Comparison of ENCODE assay signal across 15 mouse cellular contexts in genomic region chr2:14807650-14808347, GRCm38 (mm10).
DNase-seq lines count a peak whose midpoint lies in the region; ATAC-seq and TF ChIP-seq lines count a peak whose summit lies in the region.
"Had no signal": no experiment of that assay in that cellular context is flagged by ENCODE, and none has a peak within 500 bp of the region (broad histone marks: within the 10 kb centered on the region; RNA-seq: fewer than 3 reads in every experiment).

No protein-coding gene starts in this region.

- H3K4me3 ChIP-seq in gastrocnemius, adult 2 months: no peak overlapping the region
- no peak overlapping the region for H3K4me3 ChIP-seq in neural tube, embryonic 15.5 days (replicated peaks)
- no peak overlapping the region for H3K4me3 ChIP-seq in forebrain, postnatal 0 days (ENCODE audit: low read depth, low read length)
- H3K4me3 ChIP-seq: embryonic facial prominence, embryonic 13.5 days; kidney, embryonic 15.5 days; stomach, embryonic 15.5 days had no signal

- H3K27me3 ChIP-seq in neural tube, embryonic 15.5 days (replicated peaks): no peaks in the 10 kb centered on the region
- H3K27me3 ChIP-seq in forebrain, postnatal 0 days (ENCODE audit: insufficient read depth, low read length): no peaks in the 10 kb centered on the region
- H3K27me3 ChIP-seq: embryonic facial prominence, embryonic 13.5 days; kidney, embryonic 15.5 days; stomach, embryonic 15.5 days had no signal

- no peak for TF ChIP-seq CTCF in gastrocnemius, adult 2 months (IDR thresholded peaks at IDR 0.05)
- TF ChIP-seq CTCF in forebrain, postnatal 0 days (IDR thresholded peaks at IDR 0.05; ENCODE audit: low read depth): no peak

- no peak for DNase-seq in gastrocnemius, adult 2 months
- DNase-seq in gastrocnemius, postnatal 14 days: no peak
- peak; percentile 30 for DNase-seq in neural tube, embryonic 10.5 days (ENCODE audit: extremely low spot score, low spot score)
- no peak for DNase-seq in forebrain, postnatal 0 days
- no peak for DNase-seq in thymus, postnatal 4 days
- no peak for DNase-seq in urinary bladder, adult 2 months (ENCODE audit: low spot score)
- DNase-seq in heart, adult 11 months: no peak
- DNase-seq: adrenal gland, adult 2 months; right cerebral cortex, postnatal 25 days had no signal

- H3K36me3 ChIP-seq in neural tube, embryonic 15.5 days: no peaks in the 10 kb centered on the region
- H3K36me3 ChIP-seq in forebrain, postnatal 0 days (ENCODE audit: insufficient read depth): no peaks in the 10 kb centered on the region
- H3K36me3 ChIP-seq: embryonic facial prominence, embryonic 13.5 days; G1E; kidney, embryonic 15.5 days; stomach, embryonic 15.5 days had no signal

- H3K9me3 ChIP-seq in neural tube, embryonic 15.5 days (replicated peaks): no peaks in the 10 kb centered on the region
- H3K9me3 ChIP-seq in forebrain, postnatal 0 days (ENCODE audit: low read length): no peaks in the 10 kb centered on the region
- H3K9me3 ChIP-seq: embryonic facial prominence, embryonic 13.5 days; G1E; kidney, embryonic 15.5 days; stomach, embryonic 15.5 days had no signal

- no peak overlapping the region for H3K9ac ChIP-seq in neural tube, embryonic 15.5 days (replicated peaks)
- no peak overlapping the region for H3K9ac ChIP-seq in forebrain, postnatal 0 days
- H3K9ac ChIP-seq: embryonic facial prominence, embryonic 13.5 days; kidney, embryonic 15.5 days; stomach, embryonic 15.5 days had no signal

- intact Hi-C loops in gastrocnemius, adult 2 months (cut with DNase I): no loop called here
- intact Hi-C loops in gastrocnemius, postnatal 14 days (cut with DNase I; ENCODE audit: low total_unique reads): no loop called here

- no peak overlapping the region for H3K4me2 ChIP-seq in neural tube, embryonic 15.5 days
- no peak overlapping the region for H3K4me2 ChIP-seq in forebrain, postnatal 0 days (ENCODE audit: low read depth)
- H3K4me2 ChIP-seq: embryonic facial prominence, embryonic 13.5 days; kidney, embryonic 15.5 days; liver, embryonic 11.5 days; stomach, embryonic 15.5 days had no signal

- ATAC-seq in neural tube, embryonic 15.5 days (ENCODE audit: low FRiP score): no peak
- peak; percentile 66 for ATAC-seq in forebrain, postnatal 0 days

- peak overlapping the region; percentile 36 for H3K27ac ChIP-seq in gastrocnemius, adult 2 months
- H3K27ac ChIP-seq in neural tube, embryonic 15.5 days (replicated peaks): no peak overlapping the region
- H3K27ac ChIP-seq in forebrain, postnatal 0 days (ENCODE audit: low read depth, low read length): no peak overlapping the region
- H3K27ac ChIP-seq: embryonic facial prominence, embryonic 13.5 days; kidney, embryonic 15.5 days; stomach, embryonic 15.5 days had no signal

- H3K4me1 ChIP-seq in neural tube, embryonic 15.5 days: no peaks in the 10 kb centered on the region; the same call in 1 of the 2 replicates
- H3K4me1 ChIP-seq in forebrain, postnatal 0 days (ENCODE audit: insufficient read depth): no peaks in the 10 kb centered on the region
- H3K4me1 ChIP-seq: kidney, embryonic 15.5 days; stomach, embryonic 15.5 days had no signal

- 41% methylated on average over 6 of the region's 6 CpGs for WGBS in neural tube, embryonic 15.5 days
- 34% methylated on average over 6 of the region's 6 CpGs for WGBS in forebrain, postnatal 0 days
